Mouse (Mus musculus) neutrophil, adult 5-6 weeks (primary cell): ENCODE results near the gene Mbnl1. TPM values are rescaled to one million over a fixed set of nuclear protein-coding genes. Genes with fewer than 3 reads are reported as not detected.

Source experiments
- ATAC-seq: fragments of 151-379, 151-347 bp; 2 replicates; pipeline ENCODE4 v1.8.0; 2017; ENCODE audit warnings: mild to moderate bottlenecking, moderate TSS enrichment; ENCODE audit not compliant: insufficient number of reproducible peaks, poor library complexity, low FRiP score, severe bottlenecking; ENCODE audit errors: extremely low read depth
- total RNA-seq: library from RNA; stranded (forward); fragments of 200-1000 nt; gene quantifications from 2 replicates; pipeline ENCODE4 v1.2.3, GENCODE M21; 2017

Gene Mbnl1
- total RNA-seq, 1 experiment from 2014 or later = 586 TPM

DNA sequence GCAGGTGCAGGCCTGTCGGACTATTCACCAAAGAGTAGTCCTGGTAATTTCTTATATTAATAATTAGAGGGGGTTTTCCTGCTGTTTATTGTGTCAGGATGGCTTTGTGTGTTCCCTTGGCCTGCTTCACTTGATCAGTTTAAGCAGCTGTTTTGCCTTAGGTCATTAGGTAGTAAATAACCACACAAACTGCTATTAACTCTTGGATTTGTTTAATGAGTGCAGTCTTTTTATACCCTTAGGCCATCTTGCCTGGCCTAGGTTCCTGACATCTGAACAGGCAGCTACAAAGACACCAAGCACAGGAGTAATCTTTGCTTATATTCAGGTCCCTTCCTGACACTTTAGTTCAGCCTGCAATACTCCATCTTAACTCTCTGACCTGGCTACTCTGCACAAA is 110.0 kb downstream of the Mbnl1 start:
- no peak for ATAC-seq

DNA sequence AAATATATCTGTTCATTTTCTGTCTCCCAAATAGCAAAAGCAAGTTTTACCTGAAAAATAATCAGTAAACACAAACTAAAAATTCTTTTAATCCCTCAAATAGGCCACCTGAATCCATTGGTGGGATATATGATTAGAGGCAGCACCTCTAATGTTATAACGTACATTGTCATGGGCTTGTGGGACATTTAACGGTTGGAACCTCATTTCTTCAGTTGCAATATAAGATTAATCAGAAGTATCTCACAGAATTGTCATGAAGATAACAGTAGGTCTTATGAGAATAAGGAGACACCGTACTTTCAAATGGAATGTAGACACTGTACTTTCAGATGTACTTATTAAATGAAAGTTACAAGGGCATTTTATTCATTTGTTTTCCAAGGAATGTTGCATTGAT is 112.1 kb downstream of the Mbnl1 start:
- no peak for ATAC-seq

DNA sequence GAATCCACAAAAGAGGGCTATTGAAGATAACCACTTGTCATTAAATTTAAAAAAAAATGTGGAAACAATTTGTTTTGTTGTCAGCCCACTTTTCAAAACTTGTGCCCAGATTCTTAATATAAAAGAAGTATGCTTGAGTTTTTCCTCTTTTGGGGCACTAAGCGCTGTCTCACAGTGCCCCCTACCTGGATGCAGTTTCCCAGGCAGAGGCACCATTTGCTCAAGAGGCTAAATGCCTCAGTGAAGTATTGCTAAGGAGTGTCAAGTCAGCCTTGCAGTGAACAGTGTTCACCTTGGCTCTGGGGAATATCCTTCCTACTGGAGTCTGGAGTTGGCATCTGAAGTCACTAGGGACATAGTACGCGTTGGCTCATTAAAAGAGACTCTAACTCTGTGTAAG is 113.4 kb downstream of the Mbnl1 start:
- ATAC-seq = no peak

DNA sequence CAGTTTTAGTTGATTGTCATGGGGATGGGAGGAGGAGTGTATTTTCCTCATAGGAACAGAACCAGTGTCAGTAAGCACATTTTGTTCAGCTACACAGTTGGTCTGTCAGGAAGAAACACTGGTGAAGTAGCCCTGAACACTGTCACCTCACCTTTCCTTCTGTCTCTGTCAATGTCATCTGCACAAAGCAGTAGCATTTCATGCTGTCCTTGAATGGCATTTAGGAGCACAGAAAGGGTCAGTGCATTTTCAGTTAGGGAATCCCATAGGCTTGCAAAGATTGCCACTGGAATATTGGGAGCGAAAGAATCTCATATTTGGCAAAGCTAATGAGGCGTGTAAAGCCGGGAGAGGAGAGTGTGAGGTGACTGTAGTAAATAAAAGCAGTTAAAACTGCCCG is 114.5 kb downstream of the Mbnl1 start:
- no peak for ATAC-seq

DNA sequence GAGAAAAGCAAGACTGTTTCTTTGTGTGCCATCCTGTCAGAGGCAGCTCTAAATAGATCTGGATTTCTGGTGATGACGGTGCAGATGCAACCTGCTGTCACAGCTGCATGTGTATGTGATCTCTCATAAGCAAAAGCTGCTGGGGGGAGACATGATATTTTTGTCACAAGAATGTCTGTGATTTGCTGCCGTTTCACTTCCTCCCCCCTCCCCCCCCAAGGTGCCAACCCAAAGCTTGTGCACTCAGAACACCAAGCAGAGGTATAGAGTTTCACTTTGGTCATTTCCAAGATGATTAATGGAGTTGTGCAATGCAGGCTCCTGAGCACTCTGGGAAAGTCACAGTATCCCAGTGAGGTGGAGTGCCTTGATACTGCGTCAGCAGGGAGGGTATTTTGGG is 116.7 kb downstream of the Mbnl1 start:
- peak; percentile 47 for ATAC-seq

DNA sequence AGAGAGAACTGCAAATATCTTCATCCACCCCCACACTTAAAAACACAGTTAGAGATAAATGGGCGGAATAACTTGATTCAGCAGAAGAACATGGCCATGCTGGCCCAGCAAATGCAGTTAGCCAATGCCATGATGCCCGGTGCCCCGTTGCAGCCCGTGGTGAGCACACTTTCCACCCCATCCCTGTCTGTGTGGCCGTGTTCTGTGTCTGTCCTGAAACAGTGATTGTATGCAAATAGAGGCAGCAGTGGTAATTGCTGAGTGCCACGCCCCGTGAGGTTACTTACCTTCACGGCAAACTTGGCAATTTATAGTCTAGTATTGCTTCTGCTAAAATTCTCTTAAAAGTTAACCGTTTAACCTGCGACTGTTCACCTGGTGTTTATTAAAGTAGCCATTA is 123.0 kb downstream of the Mbnl1 start:
- peak; percentile 43; the same call in 1 of the 2 replicates for ATAC-seq

DNA sequence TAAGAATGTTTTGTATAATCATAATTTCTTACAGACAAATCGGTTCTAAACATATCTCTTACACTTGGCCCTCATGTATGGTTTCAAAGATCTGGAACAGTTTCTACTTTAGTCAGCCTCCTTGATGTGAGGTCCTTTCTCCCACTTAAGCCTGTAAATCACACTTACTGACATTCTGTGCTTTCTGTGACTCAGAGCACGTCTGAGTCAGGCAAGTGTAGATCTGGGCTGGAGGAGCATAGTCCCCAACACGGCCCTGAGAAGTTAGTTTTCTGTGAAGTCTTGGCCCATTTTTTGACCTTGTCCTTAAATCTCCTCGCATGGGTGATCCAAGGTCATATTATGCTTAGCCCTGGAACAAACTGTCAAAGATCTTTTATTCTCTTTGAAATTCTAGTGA is 124.4 kb downstream of the Mbnl1 start:
- ATAC-seq = no peak

DNA sequence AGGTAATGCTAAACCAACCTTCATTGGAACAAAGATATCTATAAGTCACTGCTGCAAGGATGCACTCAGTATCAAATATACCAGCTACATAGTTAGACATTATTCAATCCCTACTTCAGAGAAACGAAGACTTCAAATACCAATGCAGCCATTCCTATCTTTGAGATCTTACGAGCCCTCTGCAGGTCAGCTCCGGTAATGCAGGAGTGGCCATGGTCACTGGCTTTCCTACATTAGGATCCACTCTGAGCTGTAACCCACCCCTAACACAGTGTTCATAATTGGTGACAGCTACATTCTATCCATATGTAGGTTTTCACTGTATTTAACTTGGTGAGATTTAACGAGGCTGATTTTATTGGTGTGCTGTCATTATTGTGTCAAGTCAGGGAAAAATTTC is 129.1 kb downstream of the Mbnl1 start:
- peak; percentile 95 for ATAC-seq

DNA sequence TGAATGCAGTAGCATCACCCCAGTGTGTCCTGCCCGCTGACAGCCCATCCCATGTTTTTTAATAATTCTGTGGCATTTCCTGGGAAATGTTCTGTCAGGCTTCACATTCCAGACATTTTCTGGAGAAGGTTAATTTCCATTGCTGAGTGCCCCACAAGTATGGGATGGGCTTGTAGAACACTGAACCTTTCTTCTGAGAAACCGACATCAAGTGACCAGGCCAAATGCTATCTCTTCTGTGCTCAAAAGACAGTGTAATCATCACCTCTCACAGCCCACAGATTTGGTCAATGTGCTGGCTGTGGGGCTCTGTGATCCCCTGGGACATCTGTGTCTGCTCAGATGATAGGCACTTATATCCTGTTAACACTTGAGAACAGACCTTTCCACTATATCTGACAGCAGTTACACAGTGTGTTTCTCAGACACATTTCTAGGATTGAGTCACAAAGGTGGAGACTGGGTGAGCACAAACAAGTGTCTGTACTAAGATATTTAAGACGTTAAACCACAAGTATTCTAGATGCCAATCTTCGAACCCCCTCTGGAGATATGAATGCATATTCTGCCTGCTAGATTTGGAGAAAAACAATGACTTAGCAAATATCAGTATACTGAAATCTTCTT is 130.4 kb downstream of the Mbnl1 start:
- ATAC-seq = no peak

DNA sequence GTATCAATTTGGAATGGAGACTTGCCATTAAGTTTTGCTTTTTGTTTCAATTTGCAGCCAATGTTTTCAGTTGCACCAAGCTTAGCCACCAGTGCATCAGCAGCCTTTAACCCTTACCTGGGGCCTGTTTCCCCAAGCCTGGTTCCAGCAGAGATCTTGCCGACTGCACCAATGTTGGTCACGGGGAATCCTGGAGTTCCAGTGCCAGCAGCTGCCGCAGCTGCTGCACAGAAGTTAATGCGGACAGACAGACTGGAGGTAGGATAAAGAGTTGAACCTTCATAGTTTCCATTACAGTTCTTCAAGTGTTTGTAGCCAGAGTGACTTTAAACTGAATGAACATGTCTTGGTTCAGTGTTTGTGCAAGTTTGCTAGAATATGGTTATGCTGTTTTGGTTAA is 131.0 kb downstream of the Mbnl1 start:
- no peak for ATAC-seq

DNA sequence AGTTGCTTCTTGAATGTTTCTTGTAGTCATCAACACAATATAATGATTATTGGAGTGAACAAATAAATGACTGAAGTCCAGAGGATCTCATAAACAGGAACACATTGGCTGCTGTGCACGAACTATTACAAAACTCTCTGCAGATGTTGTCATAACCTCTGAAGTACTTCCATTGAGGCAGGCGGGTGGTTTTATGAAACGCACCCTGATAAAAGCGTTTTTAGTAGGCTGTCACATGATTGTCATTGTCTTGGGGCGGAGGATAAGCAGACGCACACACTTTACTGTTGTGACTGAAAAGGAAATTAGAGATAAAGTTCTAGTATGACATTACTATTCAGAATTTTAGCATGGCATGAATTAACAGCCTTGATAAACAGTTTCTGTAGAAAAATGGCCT is 131.6 kb downstream of the Mbnl1 start:
- ATAC-seq = no peak

DNA sequence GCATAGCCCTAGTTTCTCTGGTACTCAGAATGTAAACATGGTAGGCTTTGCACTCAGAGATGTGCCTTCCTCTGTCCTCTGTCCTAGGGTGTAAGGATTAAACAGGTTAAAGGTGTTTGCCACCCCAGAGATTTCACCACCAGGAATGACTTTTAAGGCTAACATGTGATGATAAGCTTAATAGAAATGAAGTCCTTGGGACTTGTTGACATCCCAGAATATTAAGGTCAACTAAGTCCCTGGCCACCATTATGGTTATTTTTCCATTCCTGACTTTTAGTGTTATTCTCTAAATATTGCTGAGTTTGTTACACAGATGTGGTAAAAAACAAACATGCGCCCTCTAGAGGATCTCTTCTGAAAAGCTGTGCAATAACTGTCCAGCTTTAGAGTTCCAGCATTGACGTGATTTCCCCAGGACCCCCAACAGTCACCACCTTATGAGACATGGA is 136.3 kb downstream of the Mbnl1 start:
- ATAC-seq = peak; percentile 55; the same call in 1 of the 2 replicates

DNA sequence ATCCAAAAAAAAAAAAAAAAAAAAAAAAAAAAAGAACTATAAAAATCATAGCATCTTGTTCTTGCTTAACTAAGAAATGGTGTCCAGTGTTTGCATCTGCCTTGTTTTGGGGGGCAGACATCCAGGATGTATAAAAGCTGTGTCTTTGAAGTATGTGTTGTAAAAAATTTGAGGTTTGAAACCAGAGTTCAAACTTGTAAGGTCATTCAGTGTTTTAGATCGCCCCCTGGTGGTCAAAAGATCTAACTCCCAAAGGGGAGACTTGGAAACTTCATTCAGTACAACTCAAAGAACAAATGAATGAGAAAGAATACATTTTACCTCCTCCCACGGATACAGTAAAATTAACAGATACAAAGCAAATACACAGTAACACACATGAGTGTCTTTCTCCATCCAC is 139.2 kb downstream of the Mbnl1 start:
- ATAC-seq = peak; percentile 71

DNA sequence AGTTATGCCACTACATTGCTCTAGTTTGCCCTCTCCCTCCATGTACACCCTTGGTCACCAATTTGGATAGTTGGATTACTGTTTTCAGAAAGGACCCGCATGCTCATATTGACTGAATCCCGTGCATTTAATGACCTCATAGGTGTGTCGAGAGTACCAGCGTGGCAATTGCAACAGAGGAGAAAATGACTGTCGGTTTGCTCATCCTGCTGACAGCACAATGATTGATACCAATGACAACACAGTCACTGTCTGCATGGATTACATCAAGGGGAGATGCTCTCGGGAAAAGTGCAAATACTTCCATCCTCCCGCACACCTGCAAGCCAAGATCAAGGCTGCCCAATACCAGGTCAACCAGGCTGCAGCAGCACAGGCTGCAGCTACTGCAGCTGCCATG is 140.5 kb downstream of the Mbnl1 start:
- ATAC-seq = no peak

DNA sequence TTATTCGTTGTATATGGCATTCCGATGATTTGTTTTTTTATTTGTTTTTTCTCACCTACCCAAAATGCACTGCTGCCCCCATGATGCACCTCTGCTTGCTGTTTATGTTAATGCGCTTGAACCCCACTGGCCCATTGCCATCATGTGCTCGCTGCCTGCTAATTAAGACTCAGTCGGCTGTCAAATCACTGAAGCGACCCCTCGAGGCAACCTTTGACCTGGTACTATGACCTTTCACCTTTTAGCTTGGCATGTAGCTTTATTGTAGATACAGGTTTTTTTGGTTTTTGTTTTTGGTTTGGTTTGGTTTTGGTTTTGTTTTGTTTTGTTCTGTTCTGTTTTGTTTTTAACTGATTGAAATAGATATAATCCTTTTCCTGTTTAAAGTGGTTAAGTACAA is 141.9 kb downstream of the Mbnl1 start:
- ATAC-seq = no peak

DNA sequence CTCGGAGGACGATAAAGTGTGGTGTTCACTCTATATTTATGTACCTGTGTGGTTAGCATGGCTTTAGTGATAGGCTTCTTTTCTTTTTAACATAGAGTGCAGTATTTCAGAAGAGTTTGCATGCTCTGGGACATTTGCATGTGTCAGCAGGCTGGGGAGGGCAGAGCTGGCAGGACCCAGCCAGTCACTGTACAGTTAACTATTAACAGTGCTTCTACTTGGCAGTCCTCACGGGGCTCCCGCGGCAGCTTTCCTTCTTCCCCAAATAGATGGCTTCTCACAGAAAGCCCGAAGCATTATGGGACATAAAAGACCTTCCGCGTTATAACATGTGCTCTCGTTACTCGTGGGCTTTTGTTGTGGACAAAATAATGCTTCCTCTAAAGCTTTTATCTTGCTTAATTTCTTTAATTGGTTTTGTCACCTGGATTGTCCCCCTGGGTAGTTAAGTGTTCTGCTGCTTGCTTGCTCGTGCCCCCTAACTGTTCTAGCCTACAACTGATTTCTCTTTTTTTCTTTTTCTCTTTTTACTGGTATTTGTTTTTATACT is 142.5 kb downstream of the Mbnl1 start:
- ATAC-seq = no peak

DNA sequence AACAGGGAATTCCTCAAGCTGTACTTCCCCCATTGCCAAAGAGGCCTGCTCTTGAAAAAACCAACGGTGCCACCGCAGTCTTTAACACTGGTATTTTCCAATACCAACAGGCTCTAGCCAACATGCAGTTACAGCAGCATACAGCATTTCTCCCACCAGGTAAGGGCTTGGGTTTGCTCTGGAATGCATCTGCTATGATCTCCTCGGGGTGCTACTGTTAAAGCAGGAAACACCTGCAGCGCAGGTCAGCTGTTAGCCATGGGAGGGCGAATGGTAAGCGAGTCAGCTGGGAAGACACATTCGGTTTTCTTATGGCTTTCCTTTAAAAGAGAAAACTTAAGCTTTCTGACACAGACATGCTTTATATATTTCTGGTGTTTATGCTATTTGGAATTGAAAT is 143.0 kb downstream of the Mbnl1 start:
- ATAC-seq = no peak

DNA sequence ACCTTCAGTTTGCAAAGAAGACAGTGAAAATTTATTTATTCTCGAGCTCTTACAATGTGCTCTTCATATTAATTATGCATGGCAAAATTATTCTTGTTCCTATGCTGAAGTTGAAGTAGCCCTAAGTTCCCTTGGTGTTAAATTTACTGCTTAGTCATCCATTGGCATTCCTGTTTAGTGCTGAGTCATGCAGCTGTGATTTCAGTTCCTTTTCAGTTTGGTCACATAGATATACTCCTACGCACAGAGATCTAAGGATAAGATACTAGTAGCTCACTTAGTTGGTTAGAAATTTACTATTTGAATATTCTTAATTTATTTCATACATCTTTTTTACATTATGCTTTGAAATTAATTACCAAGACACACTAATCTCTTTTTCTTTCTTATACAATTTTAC is 143.5 kb downstream of the Mbnl1 start:
- ATAC-seq = no peak

DNA sequence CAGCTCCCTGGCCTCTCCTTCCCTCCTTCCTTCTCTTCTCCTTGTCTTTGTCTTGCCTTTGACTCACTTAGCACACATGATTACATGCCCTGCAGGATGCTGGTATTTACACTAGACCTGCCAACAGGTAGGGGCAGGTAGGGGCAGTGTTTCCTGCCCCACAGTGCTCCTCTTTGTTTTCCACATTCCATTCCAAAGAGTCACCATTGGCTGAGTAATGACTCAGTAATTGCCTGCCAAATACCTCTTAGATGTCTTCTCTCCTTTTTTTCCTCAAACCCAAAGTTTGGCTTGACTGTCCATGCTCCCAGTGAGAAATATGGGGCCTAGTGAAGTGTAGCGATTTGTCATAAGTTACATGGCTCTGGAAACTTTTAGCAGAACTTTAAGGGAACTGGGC is 145.0 kb downstream of the Mbnl1 start:
- no peak for ATAC-seq

DNA sequence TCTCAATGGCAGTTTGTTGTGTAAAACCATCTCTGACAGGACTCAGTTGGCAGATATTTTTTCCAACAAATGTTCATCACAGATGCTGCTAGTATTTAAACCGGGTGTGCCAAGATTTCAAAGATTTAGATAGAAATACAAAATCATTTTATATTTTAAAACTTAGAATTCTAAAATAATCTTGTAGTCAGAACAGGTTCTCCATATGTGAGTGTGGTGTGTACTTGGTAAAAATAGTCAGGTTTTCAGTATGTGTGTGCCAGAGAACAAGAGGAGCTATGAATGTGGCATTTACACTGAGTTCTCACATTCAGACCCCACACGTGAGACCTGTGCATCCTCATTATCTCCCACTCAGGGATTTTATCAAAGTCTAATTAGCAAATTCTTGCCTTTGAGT is 147.6 kb downstream of the Mbnl1 start:
- ATAC-seq = no peak

DNA sequence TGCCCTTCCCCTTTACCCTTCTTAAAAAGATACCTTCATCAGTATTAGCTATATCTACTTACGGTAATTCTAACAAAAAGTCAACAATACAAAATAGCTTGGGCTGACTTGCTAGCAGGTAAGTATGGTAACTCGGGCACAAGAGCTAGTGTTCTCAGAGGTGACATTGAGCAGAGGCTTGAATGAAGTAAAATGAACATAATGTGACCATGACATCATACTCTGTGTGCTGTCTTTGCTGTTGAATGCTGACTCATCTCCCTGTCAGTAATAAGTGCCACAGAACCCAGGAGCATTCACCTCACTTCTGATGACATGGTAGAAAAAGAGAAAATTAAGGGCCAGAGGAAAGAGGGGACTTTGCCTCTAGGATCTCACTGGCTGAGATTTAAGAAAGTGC is 158.6 kb downstream of the Mbnl1 start:
- ATAC-seq = no peak
